Mouse (Mus musculus) telencephalon, adult 2 months (tissue): ENCODE results near the gene Il23a.
"Not testable (repeated sequence)": the region's sequence is repeated elsewhere in the genome, so short reads cannot be mapped to it uniquely, and the experiment has no call there.

ENCODE experiments used
- DNase-seq: peaks from one replicate; pipeline ENCODE4 v3.0.0-alpha.2; 2011; ENCODE audit warnings: low read depth, low spot score

Gene Il23a

DNA sequence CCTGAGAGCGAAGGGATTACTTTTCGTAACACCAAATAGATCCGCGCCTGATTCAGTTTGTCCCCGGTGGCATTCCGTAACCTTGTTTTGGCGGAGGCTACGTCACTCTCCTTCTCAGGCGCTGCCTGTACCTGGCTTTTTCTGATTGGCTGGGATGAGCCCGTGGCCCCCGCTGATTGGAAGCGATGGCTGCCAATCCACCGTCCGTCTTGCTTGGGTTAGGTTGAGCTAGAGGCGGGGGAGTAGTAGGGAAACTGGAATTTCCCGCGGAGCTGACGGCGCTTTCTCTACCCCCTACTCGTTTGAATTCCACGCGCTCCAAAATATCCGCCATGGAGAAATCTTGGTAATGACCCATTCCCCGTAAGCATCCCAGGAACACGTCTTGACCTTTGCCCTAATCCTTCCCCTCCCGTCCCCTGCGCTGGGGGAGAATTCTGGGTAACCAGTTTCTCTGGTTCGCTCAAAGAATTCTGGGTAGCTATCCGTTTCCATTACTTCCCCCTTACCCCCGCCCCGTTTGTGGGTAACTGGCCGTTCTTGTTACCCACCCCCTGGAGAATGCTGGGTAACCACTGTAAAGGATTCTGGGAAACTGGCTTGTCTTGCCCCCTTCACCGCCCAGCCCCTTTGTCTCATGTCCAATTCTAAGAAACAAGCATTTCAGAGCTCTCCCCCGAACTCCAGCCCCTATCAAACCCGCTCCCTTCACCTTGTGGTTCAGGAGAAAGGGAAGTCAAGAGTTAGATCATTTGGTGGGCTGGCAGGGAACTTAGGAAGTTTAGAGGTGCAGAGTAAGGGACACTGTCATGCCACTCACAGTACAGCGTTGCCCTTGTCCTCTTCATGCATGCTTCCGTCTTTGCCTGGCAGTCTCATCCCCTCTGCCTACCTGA, 4.8 kb upstream of the Il23a start, which contains the start of gene Pan2:
TSS of gene Pan2 (plus strand) at position 210 of the 896 bp plus-strand sequence.
- DNase-seq, result peak; percentile 100

- no peak for DNase-seq
Observed at GRCm38 (mm10) chr10:128302785-128303125, 4.2 kb upstream of the Il23a start.

DNA sequence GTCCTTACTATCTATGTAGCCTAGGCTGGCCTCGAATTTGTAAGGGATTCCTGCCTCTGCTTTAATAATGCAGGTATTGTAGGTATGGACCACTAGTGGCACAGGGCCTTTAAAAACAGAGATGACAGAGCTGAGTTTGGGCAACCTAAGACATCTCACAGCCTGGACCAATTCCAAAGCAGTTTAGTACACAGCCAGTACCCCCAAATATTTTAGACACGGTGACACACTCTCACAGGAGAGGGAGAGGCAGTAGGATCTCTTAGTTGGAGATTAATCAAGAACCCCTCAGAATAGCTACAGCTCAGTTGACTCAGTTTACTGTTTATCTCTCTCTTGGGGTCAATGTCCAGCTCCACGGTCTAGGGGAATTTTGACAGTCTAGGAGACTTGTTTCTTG, 3.8 kb upstream of the Il23a start:
- DNase-seq, result no peak

DNA sequence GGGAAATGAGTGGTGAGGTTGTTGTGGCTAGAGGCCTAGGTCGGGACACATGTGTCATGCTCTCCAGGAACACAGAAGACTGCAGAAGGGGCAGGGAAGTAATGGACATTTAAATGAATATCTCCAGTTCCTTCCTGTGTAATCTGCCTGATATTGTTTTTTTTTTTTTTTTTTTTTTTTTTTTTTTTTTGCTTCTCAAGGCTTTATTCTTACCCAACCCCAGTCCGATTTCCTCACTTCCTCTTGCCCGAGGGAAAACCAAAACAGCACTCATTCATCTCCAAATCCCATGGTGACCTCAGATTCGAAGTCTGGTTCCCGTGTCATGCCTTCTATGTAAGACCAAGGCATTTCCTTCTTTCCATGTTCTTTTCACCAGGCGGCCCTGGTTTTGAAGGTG, 309 bp downstream of the Il23a start:
- no peak for DNase-seq

GRCm38 (mm10) chr10:128297622-128298021, 930 bp downstream of the Il23a start:
- no peak for DNase-seq

GRCm38 (mm10) chr10:128297221-128297620, 1.3 kb downstream of the Il23a start:
- DNase-seq, result no peak

DNA sequence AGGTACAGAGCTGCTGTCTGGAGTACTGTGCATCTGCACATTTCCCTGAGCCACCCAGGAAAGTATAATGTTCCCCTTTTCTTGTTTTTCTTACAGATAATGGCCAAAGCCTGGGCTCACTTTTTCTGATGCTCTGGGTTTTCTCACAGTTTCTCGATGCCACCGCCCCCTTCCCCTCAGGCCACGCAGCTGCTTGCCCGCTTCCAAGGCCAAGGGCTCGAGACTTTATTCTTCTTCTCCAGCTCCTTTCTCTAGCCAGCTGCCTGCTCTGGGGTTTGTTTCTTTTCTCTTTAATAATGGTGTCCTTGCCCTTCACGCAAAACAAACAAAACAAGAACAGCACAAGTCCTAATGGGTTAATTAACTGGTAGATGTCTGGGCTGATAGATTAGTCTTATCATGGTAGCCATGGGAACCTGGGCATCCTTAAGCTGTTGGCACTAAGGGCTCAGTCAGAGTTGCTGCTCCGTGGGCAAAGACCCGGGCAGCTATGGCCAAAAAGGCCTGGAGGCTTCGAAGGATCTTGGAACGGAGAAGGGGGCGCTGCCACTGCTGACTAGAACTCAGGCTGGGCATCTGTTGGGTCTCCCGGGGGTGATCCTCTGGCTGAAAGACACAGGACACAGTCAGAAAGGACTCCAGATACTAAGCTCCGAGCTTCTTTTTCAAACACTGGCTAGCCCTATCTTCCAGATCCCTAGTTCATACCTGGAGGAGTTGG, 2.0 kb downstream of the Il23a start:
- no peak for DNase-seq

DNA sequence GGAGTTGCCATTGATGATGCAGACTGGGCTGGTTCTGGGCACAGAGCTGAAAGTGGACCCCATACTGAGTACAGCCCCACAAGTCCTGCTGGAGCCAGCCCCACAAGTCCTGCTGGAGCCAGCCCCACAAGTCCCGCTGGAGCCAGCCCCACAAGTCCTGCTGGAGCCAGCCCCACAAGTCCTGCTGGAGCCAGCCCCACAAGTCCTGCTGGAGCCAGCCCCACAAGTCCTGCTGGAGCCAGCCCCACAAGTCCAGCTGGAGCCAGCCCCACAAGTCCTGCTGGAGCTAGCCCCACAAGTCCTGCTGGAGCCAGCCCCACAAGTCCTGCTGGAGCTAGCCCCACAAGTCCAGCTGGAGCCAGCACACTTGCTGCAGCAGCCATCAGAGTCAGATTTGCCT, 8.0 kb downstream of the Il23a start:
- not testable (repeated sequence) for DNase-seq

DNA sequence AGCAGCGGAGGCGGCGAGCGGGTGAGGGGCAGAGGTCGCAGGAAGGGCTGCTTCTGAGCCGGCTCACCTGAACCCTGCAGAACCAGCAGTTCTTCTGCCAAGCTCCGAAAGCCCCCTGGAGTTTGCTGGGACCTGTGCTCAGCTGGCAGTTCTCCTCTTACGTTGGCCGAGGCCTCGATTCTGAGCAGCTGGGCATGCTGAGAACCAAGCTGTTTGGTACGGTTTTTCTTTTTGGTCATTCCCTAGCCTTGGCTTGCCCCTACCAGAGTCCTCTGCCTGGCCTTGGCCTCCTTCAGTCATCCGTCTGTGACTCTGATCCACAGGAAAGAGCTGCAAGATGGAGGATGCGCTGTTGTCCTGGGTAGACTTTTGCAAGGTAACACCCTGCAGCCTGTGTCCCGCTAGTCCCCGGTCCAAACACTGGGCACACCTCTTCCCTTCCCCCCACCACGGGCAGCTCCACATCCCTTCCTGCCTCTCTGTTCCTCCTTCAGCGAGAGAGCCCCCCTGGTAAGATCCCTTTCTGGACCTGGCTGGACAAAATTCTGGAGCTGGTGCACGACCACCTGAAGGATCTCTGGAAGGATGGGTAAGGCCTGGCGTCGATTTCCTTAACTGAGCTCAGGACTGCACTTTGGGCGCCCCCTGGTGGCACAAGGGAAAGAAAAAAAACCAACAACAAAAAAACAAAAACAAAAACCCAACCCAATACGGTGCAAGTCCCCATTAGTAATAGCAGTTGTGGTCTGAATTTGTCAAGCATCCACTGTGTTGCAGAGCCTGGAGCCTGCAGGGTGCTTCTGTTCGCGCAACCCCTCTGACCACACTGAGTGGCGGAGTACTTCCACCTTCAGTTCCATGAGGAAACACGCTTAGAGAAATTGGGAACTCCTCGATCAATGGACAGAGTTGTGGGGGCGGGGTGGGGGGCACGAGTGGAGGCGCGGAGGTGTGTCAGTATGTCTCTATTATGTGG, 14.7 kb downstream of the Il23a start:
- DNase-seq, result no peak

DNA sequence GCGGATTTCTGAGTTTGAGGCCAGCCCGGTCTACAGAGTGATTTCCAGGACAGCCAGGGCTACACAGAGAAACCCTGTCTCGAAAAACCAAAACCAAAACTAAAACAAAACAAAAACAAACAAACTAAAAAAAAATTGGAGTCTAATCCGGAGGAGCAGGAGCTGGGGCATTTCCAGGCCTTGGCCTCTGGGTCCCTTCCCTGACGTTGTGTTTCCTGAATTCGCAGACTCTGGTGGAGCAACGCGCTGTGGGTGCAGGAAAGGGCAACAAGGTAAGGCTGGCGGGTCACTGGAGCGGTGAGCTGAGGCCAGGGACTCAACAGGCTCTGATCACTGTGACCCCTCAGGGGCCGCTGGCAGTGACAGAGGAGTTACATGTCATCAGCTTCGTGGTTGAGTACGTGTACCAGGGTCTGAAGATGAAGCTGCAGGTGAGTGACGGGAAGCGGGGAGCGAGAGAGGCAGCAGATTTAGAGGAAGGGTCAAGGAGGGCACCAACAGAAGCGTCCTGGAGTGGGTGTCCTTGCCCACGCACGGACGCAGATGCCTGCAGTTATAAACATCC, 15.6 kb downstream of the Il23a start:
- no peak for DNase-seq

GRCm38 (mm10) chr10:128281682-128282081, 16.9 kb downstream of the Il23a start:
- DNase-seq, result no peak

DNA sequence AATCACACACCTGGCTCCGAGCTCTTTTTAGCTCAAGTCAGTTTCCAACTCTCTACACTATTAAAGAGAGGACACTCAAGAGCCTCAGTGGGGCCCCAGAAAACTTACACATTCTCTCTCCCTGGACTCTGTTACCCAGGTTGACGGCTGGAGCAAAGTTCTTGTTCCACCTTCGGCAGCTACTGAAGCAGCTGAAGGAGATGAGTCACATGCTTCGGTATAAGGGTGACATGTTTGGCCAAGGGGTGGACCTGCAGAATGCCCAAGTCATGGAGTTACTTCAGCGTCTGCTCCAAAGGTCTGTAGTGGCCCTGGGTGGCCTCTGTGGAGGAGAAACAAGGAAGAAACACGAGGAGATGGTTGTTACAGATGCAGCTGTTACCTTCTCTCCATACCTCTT, 17.6 kb downstream of the Il23a start:
- DNase-seq, result no peak

DNA sequence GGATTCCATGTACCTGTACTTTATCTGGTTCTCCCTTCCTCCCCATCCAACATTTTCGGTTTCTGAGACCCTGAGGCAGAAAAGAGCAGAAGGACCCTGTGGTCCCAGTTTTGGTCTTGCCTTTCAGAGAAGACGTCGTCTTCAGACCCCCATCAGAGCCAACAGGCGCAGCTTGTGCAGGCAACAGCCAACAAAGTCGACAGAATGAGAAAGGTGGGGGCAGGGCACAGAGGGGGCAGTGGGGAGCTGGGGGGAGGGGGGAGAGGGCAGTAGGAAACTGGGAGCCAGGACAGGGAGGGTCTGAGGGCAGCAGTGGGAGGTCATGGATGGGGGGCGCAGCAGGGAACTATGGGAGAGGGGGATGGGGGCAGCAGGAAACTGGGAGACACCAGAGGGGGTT, 20.4 kb downstream of the Il23a start:
- DNase-seq, result no peak

DNA sequence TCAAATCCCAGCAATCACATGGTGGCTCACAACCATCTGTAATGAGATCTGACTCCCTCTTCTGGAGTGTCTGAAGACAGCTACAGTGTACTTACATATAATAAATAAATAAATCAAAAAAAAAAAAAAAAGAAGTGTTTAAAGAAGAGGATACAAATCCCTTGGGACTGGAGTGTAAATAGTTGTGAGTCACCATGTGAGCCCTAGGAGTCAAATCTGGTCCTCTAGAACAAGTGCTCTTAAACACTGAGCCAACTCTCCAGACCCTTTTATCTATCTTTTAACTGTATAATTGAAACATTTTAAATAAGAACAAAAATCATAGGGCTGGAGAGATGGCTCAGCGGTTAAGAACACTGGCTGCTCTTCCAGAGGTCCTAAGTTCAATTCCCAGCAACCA, 23.2 kb downstream of the Il23a start:
- DNase-seq, result not testable (repeated sequence)

- DNase-seq, result not testable (repeated sequence)
Observed at GRCm38 (mm10) chr10:128272819-128273439, 25.6 kb downstream of the Il23a start.

- DNase-seq, result no peak
Observed at GRCm38 (mm10) chr10:128271883-128272282, 26.7 kb downstream of the Il23a start.

GRCm38 (mm10) chr10:128270866-128271265, 27.7 kb downstream of the Il23a start:
- DNase-seq, result no peak

- peak; percentile 97 for DNase-seq
Observed at GRCm38 (mm10) chr10:128270287-128270841, 28.2 kb downstream of the Il23a start, which contains the start of gene Stat2. Stat2 (plus strand) TSS chr10:128270559.

DNA sequence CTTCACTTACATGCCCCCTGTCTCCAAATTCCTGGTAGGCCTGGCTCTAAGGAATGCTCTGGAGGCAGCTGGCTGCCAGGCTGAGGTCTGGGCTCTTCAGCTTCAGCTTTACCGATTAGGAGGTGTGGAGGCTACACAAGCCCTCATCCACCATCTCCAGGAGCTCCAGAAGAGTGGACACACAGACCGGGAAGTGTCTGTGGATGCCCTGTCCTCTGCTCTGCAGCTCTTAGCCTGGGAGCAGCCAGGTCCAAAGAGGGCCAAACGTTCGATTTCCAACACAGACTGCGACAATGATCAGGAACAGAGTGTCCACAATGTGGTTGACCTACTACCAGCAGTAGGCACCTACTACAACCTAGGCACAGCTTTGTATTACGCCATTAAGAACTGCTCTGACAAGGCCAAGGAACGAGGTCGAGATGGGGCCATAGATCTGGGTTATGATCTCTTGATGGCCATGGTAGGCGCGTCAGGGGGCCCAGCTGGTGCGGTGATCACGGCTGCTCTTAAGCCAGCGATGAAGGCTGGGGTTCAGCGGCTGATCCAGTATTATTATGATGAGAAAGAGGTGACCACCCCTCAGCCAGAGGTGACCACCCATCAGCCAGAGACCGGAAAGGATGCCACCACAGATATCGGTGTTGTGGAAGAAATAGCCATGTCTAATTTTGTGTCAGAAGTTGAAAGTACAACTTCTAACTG, 29.2 kb downstream of the Il23a start:
- no peak for DNase-seq

DNA sequence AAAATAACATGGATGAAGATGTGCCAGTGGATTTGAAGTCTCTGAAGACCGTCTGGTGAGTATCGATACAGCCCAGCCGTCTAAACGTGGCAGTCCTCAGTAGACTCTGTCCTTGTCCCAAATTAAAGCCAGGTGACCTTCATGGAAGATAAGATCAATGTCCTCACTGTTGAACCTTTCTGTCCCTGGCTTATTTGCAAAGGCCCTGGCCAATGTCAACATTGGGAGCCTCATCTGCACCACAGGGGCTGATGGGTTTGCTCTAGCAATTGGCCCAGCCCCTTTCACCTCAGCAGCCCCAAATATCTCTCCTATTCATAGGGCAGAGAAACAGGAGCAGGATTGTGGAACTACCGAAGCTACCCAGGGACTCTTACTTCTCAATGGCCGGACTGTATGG, 30.2 kb downstream of the Il23a start, which contains the start of gene Apof:
TSS of gene Apof (plus strand) at position 301 of the 400 bp plus-strand sequence.
- no peak for DNase-seq
